Mouse (Mus musculus): ENCODE data around the gene Defb29. TPM values are rescaled to one million over a fixed set of nuclear protein-coding genes. Genes with fewer than 3 reads are reported as not detected.

Gene Defb29
- polyA plus RNA-seq, 1 experiment from 2014 or later: not detected

GRCm38 (mm10) chr2:152553774-152554423 lies 14.0 kb upstream of the Defb29 start:
- H3K9me3 ChIP-seq: no peaks in the 10 kb centered on the region
- peak; percentile 77 for DNase-seq (ENCODE audit: low spot score)
- 15% methylated on average over 16 of the region's 16 CpGs for WGBS
- H3K27me3 ChIP-seq (replicated peaks; ENCODE audit: low read depth, poor library complexity, severe bottlenecking): no peaks in the 10 kb centered on the region; the same call in 1 of the 2 replicates
- H3K36me3 ChIP-seq (replicated peaks): no peaks in the 10 kb centered on the region
- no peak overlapping the region for H3K27ac ChIP-seq (replicated peaks)
- H3K4me1 ChIP-seq: peaks cover 6% of the 10 kb centered on the region; the same call in 1 of the 2 replicates
- H3K4me3 ChIP-seq: peak overlapping the region; percentile 35; the same call in 1 of the 2 replicates

- H3K4me3 ChIP-seq: no peak overlapping the region
- H3K36me3 ChIP-seq (replicated peaks): no peaks in the 10 kb centered on the region
- 79% methylated on average over 5 of the region's 5 CpGs for WGBS
- 0 out of 2 replicates have a peak, but pooled peaks cover 2% of the 10 kb centered on the region for H3K4me1 ChIP-seq
- no peaks in the 10 kb centered on the region; the same call in 1 of the 2 replicates for H3K27me3 ChIP-seq (replicated peaks; ENCODE audit: low read depth, poor library complexity, severe bottlenecking)
- no peak for DNase-seq (ENCODE audit: low spot score)
- H3K27ac ChIP-seq (replicated peaks): no peak overlapping the region
- no peaks in the 10 kb centered on the region for H3K9me3 ChIP-seq
Measured at GRCm38 (mm10) chr2:152548124-152548523, 8.2 kb upstream of the Defb29 start.

GRCm38 (mm10) chr2:152544691-152545090 lies 4.8 kb upstream of the Defb29 start:
- 0 out of 2 replicates have a peak, but pooled peaks cover 2% of the 10 kb centered on the region for H3K4me1 ChIP-seq
- no peaks in the 10 kb centered on the region; the same call in 1 of the 2 replicates for H3K27me3 ChIP-seq (replicated peaks; ENCODE audit: low read depth, poor library complexity, severe bottlenecking)
- H3K9me3 ChIP-seq: 0 out of 2 replicates have a peak, but pooled peaks cover 2% of the 10 kb centered on the region
- no peaks in the 10 kb centered on the region for H3K36me3 ChIP-seq (replicated peaks)
- no peak overlapping the region for H3K4me3 ChIP-seq
- H3K27ac ChIP-seq (replicated peaks): no peak overlapping the region
- peak; percentile 62 for DNase-seq (ENCODE audit: low spot score)
- 24% methylated on average over 4 of the region's 4 CpGs for WGBS

GRCm38 (mm10) chr2:152543478-152543877 lies 3.6 kb upstream of the Defb29 start:
- Histone ChIP-seq H3K27me3 (replicated peaks; ENCODE audit: low read depth, poor library complexity, severe bottlenecking) (no peaks in the 10 kb centered on the region), H3K36me3 (replicated peaks) (no peaks in the 10 kb centered on the region), H3K9me3 (0 out of 2 replicates have a peak, but pooled peaks cover 2% of the 10 kb centered on the region), H3K4me1 (0 out of 2 replicates have a peak, but pooled peaks cover under 1% of the 10 kb centered on the region), H3K4me3 (no peak overlapping the region), H3K27ac (replicated peaks) (no peak overlapping the region)
- no peak for DNase-seq (ENCODE audit: low spot score)
- 70% methylated on average over 4 of the region's 4 CpGs for WGBS

- no peak for DNase-seq (ENCODE audit: low spot score)
- 0 out of 2 replicates have a peak, but pooled peaks cover 2% of the 10 kb centered on the region for H3K9me3 ChIP-seq
- no peaks in the 10 kb centered on the region for H3K36me3 ChIP-seq (replicated peaks)
- H3K27me3 ChIP-seq (replicated peaks; ENCODE audit: low read depth, poor library complexity, severe bottlenecking): no peaks in the 10 kb centered on the region
- no peak overlapping the region for H3K4me3 ChIP-seq
- WGBS: 69% methylated on average over 2 of the region's 2 CpGs
- no peak overlapping the region for H3K27ac ChIP-seq (replicated peaks)
- H3K4me1 ChIP-seq: no peaks in the 10 kb centered on the region
Measured at GRCm38 (mm10) chr2:152542897-152543296, 3.0 kb upstream of the Defb29 start.

- Histone ChIP-seq H3K9me3 (0 out of 2 replicates have a peak, but pooled peaks cover 2% of the 10 kb centered on the region), H3K27me3 (replicated peaks; ENCODE audit: low read depth, poor library complexity, severe bottlenecking) (no peaks in the 10 kb centered on the region), H3K4me3 (no peak overlapping the region), H3K4me1 (no peaks in the 10 kb centered on the region), H3K36me3 (replicated peaks) (no peaks in the 10 kb centered on the region), H3K27ac (replicated peaks) (no peak overlapping the region)
- DNase-seq (ENCODE audit: low spot score): no peak
- 85% methylated on average over 9 of the region's 9 CpGs for WGBS
Measured at GRCm38 (mm10) chr2:152541979-152542378, 2.1 kb upstream of the Defb29 start.

GRCm38 (mm10) chr2:152517981-152518380 lies 21.9 kb downstream of the Defb29 start, which contains the start of gene Defb28:
Gene Defb28 (plus strand): TSS chr2:152518255.
- no peak for DNase-seq (ENCODE audit: low spot score)
- 74% methylated on average over 4 of the region's 4 CpGs for WGBS
- no peaks in the 10 kb centered on the region for H3K9me3 ChIP-seq
- no peaks in the 10 kb centered on the region for H3K27me3 ChIP-seq (replicated peaks; ENCODE audit: low read depth, poor library complexity, severe bottlenecking)
- no peak within 1 kb of the TSS for H3K27ac ChIP-seq (replicated peaks)
- H3K36me3 ChIP-seq (replicated peaks): no peaks in the 10 kb centered on the region
- no peaks in the 10 kb centered on the region for H3K4me1 ChIP-seq
- H3K4me3 ChIP-seq: no peak within 1 kb of the TSS

GRCm38 (mm10) chr2:152516084-152516483 lies 23.8 kb downstream of the Defb29 start:
- Histone ChIP-seq H3K4me3 (no peak overlapping the region), H3K36me3 (replicated peaks) (no peaks in the 10 kb centered on the region), H3K4me1 (no peaks in the 10 kb centered on the region), H3K27me3 (replicated peaks; ENCODE audit: low read depth, poor library complexity, severe bottlenecking) (no peaks in the 10 kb centered on the region), H3K9me3 (no peaks in the 10 kb centered on the region), H3K27ac (replicated peaks) (no peak overlapping the region)
- WGBS: 82% methylated on average over 4 of the region's 4 CpGs
- no peak for DNase-seq (ENCODE audit: low spot score)

GRCm38 (mm10) chr2:152511592-152511991 lies 28.3 kb downstream of the Defb29 start, which contains the start of gene Defb26:
Gene Defb26 (minus strand): TSS chr2:152511692.
- H3K27me3 ChIP-seq (replicated peaks; ENCODE audit: low read depth, poor library complexity, severe bottlenecking): no peaks in the 10 kb centered on the region

GRCm38 (mm10) chr2:152503950-152504349 lies 35.9 kb downstream of the Defb29 start:
- Histone ChIP-seq H3K36me3 (replicated peaks) (no peaks in the 10 kb centered on the region), H3K27ac (replicated peaks) (no peak overlapping the region), H3K27me3 (replicated peaks; ENCODE audit: low read depth, poor library complexity, severe bottlenecking) (no peaks in the 10 kb centered on the region), H3K4me3 (no peak overlapping the region), H3K4me1 (no peaks in the 10 kb centered on the region), H3K9me3 (no peaks in the 10 kb centered on the region)
- no peak for DNase-seq (ENCODE audit: low spot score)
- 85% methylated on average over 2 of the region's 2 CpGs for WGBS

More at GRCm38 (mm10) chr2:152511592-152511991, 28.3 kb downstream of the Defb29 start, which contains the start of gene Defb26:
- no peaks in the 10 kb centered on the region for H3K4me1 ChIP-seq
- no peak within 1 kb of the TSS for H3K4me3 ChIP-seq
- H3K27ac ChIP-seq (replicated peaks): no peak within 1 kb of the TSS
- 82% methylated on average over 1 of the region's 1 CpGs for WGBS
- no peak for DNase-seq (ENCODE audit: low spot score)
- H3K36me3 ChIP-seq (replicated peaks): no peaks in the 10 kb centered on the region
- no peaks in the 10 kb centered on the region for H3K9me3 ChIP-seq

- DNase-seq (ENCODE audit: low spot score): no peak
- 81% methylated on average over 6 of the region's 6 CpGs for WGBS
- Histone ChIP-seq H3K9me3 (no peaks in the 10 kb centered on the region), H3K27ac (replicated peaks) (no peak overlapping the region), H3K27me3 (replicated peaks; ENCODE audit: low read depth, poor library complexity, severe bottlenecking) (no peaks in the 10 kb centered on the region), H3K4me1 (no peaks in the 10 kb centered on the region), H3K4me3 (no peak overlapping the region), H3K36me3 (replicated peaks) (no peaks in the 10 kb centered on the region)
Measured at GRCm38 (mm10) chr2:152500863-152501229, 39.1 kb downstream of the Defb29 start.

GRCm38 (mm10) chr2:152500204-152500862 lies 39.6 kb downstream of the Defb29 start:
- no peak for DNase-seq (ENCODE audit: low spot score)
- H3K4me1 ChIP-seq: no peaks in the 10 kb centered on the region
- no peaks in the 10 kb centered on the region for H3K9me3 ChIP-seq
- no peaks in the 10 kb centered on the region for H3K36me3 ChIP-seq (replicated peaks)
- 77% methylated on average over 7 of the region's 7 CpGs for WGBS
- no peak overlapping the region for H3K27ac ChIP-seq (replicated peaks)
- no peak overlapping the region for H3K4me3 ChIP-seq
- no peaks in the 10 kb centered on the region for H3K27me3 ChIP-seq (replicated peaks; ENCODE audit: low read depth, poor library complexity, severe bottlenecking)

- H3K4me1 ChIP-seq: no peaks in the 10 kb centered on the region
- DNase-seq (ENCODE audit: low spot score): no peak
- 78% methylated on average over 6 of the region's 6 CpGs for WGBS
Measured at GRCm38 (mm10) chr2:152498020-152498419, 41.9 kb downstream of the Defb29 start.

More at GRCm38 (mm10) chr2:152498020-152498419, 41.9 kb downstream of the Defb29 start:
- Histone ChIP-seq H3K9me3 (no peaks in the 10 kb centered on the region), H3K36me3 (replicated peaks) (no peaks in the 10 kb centered on the region), H3K4me3 (no peak overlapping the region), H3K27me3 (replicated peaks; ENCODE audit: low read depth, poor library complexity, severe bottlenecking) (no peaks in the 10 kb centered on the region), H3K27ac (replicated peaks) (no peak overlapping the region)
